Mouse (Mus musculus): ENCODE data around the gene Hoxa1.

- TF ChIP-seq GATA1 (IDR thresholded peaks at IDR 0.05; ENCODE audit: low read length): no peak
- no peak for TF ChIP-seq TAL1 (IDR thresholded peaks at IDR 0.05; ENCODE audit: low read length)
Observed at GRCm38 (mm10) chr6:52205638-52206621, 47.8 kb upstream of the Hoxa1 start.

Measured in erythroblast, embryonic 14.5 days (primary cell).